Mouse (Mus musculus) C2C12 (cell line): ENCODE measurements at regions not wholly inside any gene's neighbourhood (a gene's known extent, or its start where the extent isn't known, plus 50 kb on each side); places are given as distances from the start of the nearest gene placed in this dataset.

Experiments used
- H3K27me3 ChIP-seq: one replicate; pipeline ENCODE4 v1.6.1; 2011; ENCODE audit not compliant: control insufficient read depth, insufficient read depth, insufficient read length
- H3K36me3 ChIP-seq: one replicate; pipeline ENCODE4 v1.6.1; 2011; ENCODE audit not compliant: control insufficient read depth, insufficient read depth
- H3K4me3 ChIP-seq: one replicate; pipeline ENCODE4 v1.5.1; 2011; ENCODE audit warnings: mild to moderate bottlenecking, control low read depth; ENCODE audit not compliant: poor library complexity, insufficient read depth, severe bottlenecking
- H3K79me2 ChIP-seq: one replicate; pipeline ENCODE4 v1.6.1; 2011; ENCODE audit not compliant: control insufficient read depth, insufficient read depth
- H3K79me3 ChIP-seq: one replicate; pipeline ENCODE4 v1.6.1; 2011; ENCODE audit warnings: low read depth, control low read depth
- H3ac ChIP-seq: one replicate; pipeline ENCODE3; 2011; ENCODE audit warnings: low read depth; ENCODE audit not compliant: control insufficient read depth, insufficient read length
- CEBPB ChIP-seq: IDR thresholded peaks from one replicate; pipeline ENCODE4 v1.6.1; 2011; ENCODE audit warnings: low read depth, mild to moderate bottlenecking, control low read depth, moderate library complexity
- CTCF ChIP-seq: IDR thresholded peaks from one replicate; pipeline ENCODE4 v1.5.1; 2011; ENCODE audit not compliant: control insufficient read depth, insufficient read depth, insufficient read length
- FOSL1 ChIP-seq: IDR thresholded peaks from one replicate; pipeline ENCODE4 v1.8.0; 2011; ENCODE audit warnings: mild to moderate bottlenecking, low read length; ENCODE audit not compliant: poor library complexity, insufficient read depth, severe bottlenecking
- MAX ChIP-seq: IDR thresholded peaks from one replicate; pipeline ENCODE4 v1.6.1; 2011; ENCODE audit warnings: mild to moderate bottlenecking, control low read depth
- MYOD1 ChIP-seq: IDR thresholded peaks from one replicate; pipeline ENCODE4 v1.6.1; 2011; ENCODE audit warnings: low read depth; ENCODE audit not compliant: control insufficient read depth, insufficient read length
- MYOG ChIP-seq: IDR thresholded peaks from one replicate; pipeline ENCODE4 v1.6.1; 2011; ENCODE audit not compliant: control insufficient read depth, insufficient read length; ENCODE audit errors: extremely low read depth
- USF1 ChIP-seq: IDR thresholded peaks from one replicate; pipeline ENCODE4 v1.6.1; 2011; ENCODE audit warnings: low read depth, mild to moderate bottlenecking, control low read depth, moderate library complexity

DNA sequence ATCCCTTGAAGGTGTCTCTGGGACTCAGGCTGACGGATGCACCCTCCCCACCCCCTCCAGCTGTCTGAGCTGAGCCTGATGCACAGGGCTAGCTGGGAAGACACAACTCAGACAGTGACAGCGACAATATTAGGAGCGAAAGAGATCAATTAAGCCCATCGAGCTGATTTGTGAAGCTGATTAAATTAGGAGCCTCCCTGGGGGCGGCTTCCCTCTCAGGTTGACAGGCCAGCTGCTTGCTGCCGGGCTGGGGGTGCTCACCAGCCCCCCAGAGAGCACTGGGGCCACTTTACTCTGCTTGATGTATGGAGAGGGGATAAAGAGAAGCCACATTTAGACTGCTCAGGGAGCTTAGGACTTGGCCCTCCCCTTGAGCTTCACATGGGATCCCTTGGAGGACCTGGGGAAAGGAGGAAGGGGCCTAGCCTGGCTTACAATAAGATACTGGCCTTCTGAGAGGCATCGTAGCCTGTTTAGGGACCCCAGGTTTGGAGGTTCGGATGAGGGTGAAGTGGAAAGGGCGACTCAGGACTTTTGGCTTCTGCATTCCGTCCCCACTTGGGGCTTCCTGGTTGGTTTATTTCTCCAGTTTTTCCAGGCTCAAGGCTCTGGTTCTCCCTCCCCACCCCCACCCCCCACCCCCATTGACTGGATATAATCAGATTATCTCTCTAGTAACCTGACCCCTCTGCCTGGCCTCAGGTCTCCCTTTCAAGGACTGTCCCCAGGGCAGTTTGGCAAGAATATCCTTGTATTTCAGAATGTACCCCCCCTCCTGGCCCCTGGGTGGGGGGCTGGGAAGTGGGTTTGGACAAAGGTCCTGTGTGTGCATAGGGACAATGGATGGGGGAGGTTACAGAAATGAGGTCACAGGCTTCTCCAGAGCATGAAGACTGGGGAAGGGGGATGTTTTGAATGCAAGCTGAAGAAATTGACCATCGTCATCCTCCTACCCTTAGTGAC is 283.4 kb downstream of the Rps24 start:
- Histone ChIP-seq H3K79me3 (no peaks in the 10 kb centered on the region), H3ac (no peak overlapping the region), H3K79me2 (no peaks in the 10 kb centered on the region), H3K36me3 (no peaks in the 10 kb centered on the region), H3K4me3 (no peak overlapping the region), H3K27me3 (peaks cover 27% of the 10 kb centered on the region)
- TF ChIP-seq MYOD1 (no peak), USF1 (no peak), MAX (no peak)

DNA sequence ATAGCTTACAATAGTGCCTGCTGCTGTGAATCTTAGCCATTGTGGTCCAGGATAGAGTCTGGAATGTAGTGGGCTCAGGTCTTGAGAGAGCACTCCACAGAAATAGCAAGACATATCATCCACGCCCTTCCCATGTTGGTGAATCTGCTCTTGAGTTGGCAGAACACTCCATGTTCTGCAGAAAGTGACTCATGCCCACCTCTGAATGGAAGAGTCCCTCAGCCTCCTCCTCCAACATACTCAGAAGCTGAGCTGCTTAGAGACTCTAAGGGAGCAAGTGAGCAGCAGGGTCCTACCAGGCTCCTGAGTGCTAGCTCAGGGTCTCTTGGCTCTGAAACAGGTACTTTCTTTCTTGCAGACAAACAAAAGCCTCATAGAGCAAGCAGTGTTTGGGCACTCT is 284.7 kb downstream of the Rps24 start:
- H3ac ChIP-seq = no peak overlapping the region
- no peaks in the 10 kb centered on the region for H3K79me2 ChIP-seq
- H3K79me3 ChIP-seq = no peaks in the 10 kb centered on the region
- H3K27me3 ChIP-seq = peaks cover 23% of the 10 kb centered on the region
- TF ChIP-seq CEBPB (no peak), MYOG (no peak), FOSL1 (no peak), MAX (no peak), CTCF (no peak), USF1 (no peak), MYOD1 (no peak)
- H3K36me3 ChIP-seq = no peaks in the 10 kb centered on the region
- H3K4me3 ChIP-seq = no peak overlapping the region

DNA sequence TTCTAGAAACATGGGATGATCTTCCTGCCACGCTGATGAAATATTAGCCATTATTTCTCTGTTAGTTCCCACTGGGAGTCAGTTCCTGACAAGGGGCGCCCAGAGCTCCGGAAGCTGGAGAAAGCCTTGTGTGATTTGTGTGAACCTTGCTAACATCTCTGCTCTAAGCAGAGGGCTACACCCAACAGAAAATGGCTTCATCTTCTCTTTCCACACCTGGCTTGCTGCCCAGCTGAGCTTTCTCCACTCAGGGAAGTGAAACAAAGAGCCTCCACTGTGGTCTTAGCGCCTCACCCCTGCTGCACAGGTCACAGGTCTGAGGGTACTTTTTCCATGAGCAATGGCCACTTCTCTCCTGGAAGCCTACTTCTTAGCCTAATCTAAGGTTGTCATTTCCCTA is 285.2 kb downstream of the Rps24 start:
- no peaks in the 10 kb centered on the region for H3K36me3 ChIP-seq
- H3K4me3 ChIP-seq = no peak overlapping the region
- no peak overlapping the region for H3ac ChIP-seq
- TF ChIP-seq CTCF = no peak
- TF ChIP-seq FOSL1 = no peak
- TF ChIP-seq USF1 = no peak
- no peak for TF ChIP-seq MYOG
- no peak for TF ChIP-seq MAX
- no peak for TF ChIP-seq CEBPB
- TF ChIP-seq MYOD1 = no peak
- no peaks in the 10 kb centered on the region for H3K79me2 ChIP-seq
- H3K27me3 ChIP-seq = peaks cover 18% of the 10 kb centered on the region
- H3K79me3 ChIP-seq = no peaks in the 10 kb centered on the region

DNA sequence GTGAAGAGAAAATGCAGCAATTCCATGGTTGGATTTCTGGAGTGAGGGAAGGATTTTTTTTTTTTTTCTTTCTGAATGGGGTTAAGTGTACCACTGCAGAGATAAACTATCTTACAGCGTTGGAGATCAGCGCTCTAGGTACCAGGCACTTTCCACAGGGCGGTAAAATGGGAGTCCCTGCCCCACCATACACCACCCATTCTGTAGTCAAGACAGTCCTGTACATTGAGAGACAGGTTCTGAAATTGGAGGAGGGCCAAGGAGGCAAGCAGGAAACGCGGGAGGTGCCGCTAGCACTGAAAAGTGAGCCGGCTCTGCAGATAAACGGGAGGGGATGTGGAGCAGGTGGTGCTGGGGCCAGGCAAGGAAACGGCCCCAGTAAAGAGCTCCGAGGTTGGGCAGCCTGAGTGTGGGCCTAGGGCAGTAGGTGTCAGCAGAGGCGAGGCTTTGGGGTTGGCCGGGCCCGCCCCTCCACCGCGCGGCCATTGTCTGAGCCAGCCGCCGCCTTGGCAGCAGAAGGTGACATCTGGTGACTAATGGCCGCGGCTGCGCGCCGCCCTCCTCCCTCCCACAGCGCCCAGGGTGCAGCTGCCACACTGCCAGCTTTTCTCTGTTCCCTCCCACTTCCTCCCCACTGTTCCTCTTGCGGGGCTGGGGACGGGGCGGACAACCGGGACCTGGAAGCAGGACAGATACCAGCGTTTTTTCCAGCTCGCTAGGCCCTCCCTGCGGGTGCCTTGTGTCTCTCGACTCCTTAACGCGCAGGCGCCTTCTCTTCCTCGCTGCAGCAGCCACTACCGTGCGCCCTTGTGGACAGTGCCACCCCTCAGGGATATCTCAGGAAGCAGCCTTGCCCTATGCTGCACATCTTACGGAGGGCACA is 292.1 kb downstream of the Rps24 start:
- no peak overlapping the region for H3K4me3 ChIP-seq

DNA sequence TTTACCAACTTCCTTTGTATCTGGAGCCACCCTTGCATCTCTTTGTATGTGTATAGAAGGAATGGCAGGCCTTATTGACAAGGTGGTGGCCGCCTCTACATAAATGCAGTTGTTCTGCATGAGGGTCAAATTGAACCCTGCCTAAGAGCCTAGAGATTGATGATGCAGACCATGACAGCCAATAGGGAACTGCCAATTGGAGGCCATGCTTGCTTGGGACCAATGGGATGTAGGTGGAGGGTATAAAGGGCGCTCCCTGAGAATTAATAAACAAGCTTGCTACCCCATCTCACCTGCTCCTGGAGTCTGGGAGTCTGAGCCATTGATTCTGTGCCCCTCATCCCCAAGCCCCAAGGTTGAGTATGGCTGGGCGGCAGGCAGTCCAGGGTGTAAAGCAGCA is 294.7 kb downstream of the Rps24 start:
- Histone ChIP-seq H3K4me3 (no peak overlapping the region), H3ac (no peak overlapping the region), H3K79me2 (no peaks in the 10 kb centered on the region), H3K27me3 (no peaks in the 10 kb centered on the region), H3K36me3 (no peaks in the 10 kb centered on the region), H3K79me3 (no peaks in the 10 kb centered on the region)
- TF ChIP-seq MAX = no peak
- TF ChIP-seq MYOG = no peak
- TF ChIP-seq FOSL1 = no peak
- TF ChIP-seq USF1 = no peak
- no peak for TF ChIP-seq CEBPB
- no peak for TF ChIP-seq MYOD1
- TF ChIP-seq CTCF = no peak

More for the DNA sequence above, 292.1 kb downstream of the Rps24 start:
- peak overlapping the region; percentile 45 for H3ac ChIP-seq
- H3K27me3 ChIP-seq = no peaks in the 10 kb centered on the region
- no peaks in the 10 kb centered on the region for H3K79me3 ChIP-seq
- no peaks in the 10 kb centered on the region for H3K79me2 ChIP-seq
- H3K36me3 ChIP-seq = no peaks in the 10 kb centered on the region
- peak; percentile 87 for TF ChIP-seq MYOD1
- no peak for TF ChIP-seq FOSL1
- no peak for TF ChIP-seq MYOG
- TF ChIP-seq MAX = no peak
- TF ChIP-seq CEBPB = no peak
- TF ChIP-seq CTCF = peak; percentile 84
- TF ChIP-seq USF1 = no peak

DNA sequence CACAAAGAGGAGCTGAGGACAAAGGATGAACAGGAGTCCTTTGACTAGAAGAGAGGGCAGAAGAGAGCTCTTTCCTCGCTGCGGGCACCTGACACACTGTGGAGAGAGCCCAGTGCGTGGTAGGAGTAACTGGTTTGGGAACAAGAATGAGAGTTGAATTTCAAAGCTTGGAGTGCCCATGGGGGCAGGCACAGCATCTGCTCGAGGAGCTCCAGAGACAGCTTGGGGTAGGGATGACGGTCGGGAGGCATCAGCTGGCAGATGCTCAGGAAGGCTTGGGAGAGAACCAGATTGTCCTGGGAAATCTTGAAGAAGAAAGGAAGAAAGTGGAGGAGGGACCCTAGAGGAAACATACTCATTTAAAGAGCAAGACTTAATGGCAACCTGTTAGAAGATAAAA is 297.0 kb downstream of the Rps24 start:
- TF ChIP-seq CTCF = no peak
- no peak for TF ChIP-seq MAX
- no peak for TF ChIP-seq MYOG
- TF ChIP-seq FOSL1 = no peak
- no peak for TF ChIP-seq CEBPB
- TF ChIP-seq MYOD1 = no peak
- no peak for TF ChIP-seq USF1
- Histone ChIP-seq H3ac (no peak overlapping the region), H3K79me3 (no peaks in the 10 kb centered on the region), H3K79me2 (no peaks in the 10 kb centered on the region), H3K27me3 (no peaks in the 10 kb centered on the region), H3K36me3 (no peaks in the 10 kb centered on the region), H3K4me3 (no peak overlapping the region)
